Mouse (Mus musculus) small intestine, adult 2 months (tissue): Measurements from ENCODE around the gene Cpd. TPM values are rescaled to one million over a fixed set of nuclear protein-coding genes. Genes with fewer than 3 reads are reported as not detected.
A peak's percentile ranks its signal among the peaks of the same experiment; 100 is the strongest.

Experiments
- H3K27ac ChIP-seq: fragments of 200-500 bp; 2 replicates; pipeline ENCODE4 v1.5.1; 2012; ENCODE audit warnings: low read depth, low read length, control low read depth, inconsistent platforms; ENCODE audit not compliant: insufficient read depth
- H3K27me3 ChIP-seq: fragments of 200-500 bp; 2 replicates; pipeline ENCODE4 v1.6.1; 2012; ENCODE audit warnings: mild to moderate bottlenecking, moderate library complexity, low read length, inconsistent platforms; ENCODE audit not compliant: control insufficient read depth, insufficient read depth
- H3K36me3 ChIP-seq: fragments of 200-500 bp; 2 replicates; pipeline ENCODE4 v1.6.1; 2012; ENCODE audit warnings: mild to moderate bottlenecking, low read length, control low read depth, inconsistent platforms; ENCODE audit not compliant: control insufficient read depth, insufficient read depth
- H3K4me1 ChIP-seq: fragments of 200-500 bp; 2 replicates; pipeline ENCODE4 v1.6.1; 2012; ENCODE audit warnings: low read length, inconsistent platforms, mixed read lengths; ENCODE audit not compliant: control insufficient read depth, insufficient read depth, insufficient read length
- H3K4me3 ChIP-seq: fragments of 200-500 bp; 2 replicates; pipeline ENCODE4 v1.5.1; 2012; ENCODE audit warnings: low read depth, mild to moderate bottlenecking, control low read depth, inconsistent platforms, low read length, moderate library complexity
- CTCF ChIP-seq: fragments of 200-500 bp; IDR thresholded peaks from 2 replicates; pipeline ENCODE4 v1.5.1; 2012; ENCODE audit warnings: low read depth, mild to moderate bottlenecking, control low read depth, inconsistent platforms, low read length, moderate library complexity, mixed read lengths; ENCODE audit not compliant: insufficient replicate concordance, insufficient read length; ENCODE audit errors: extremely low read depth
- POLR2A ChIP-seq: fragments of 200-500 bp; IDR thresholded peaks from 2 replicates; pipeline ENCODE4 v1.6.1; 2012; ENCODE audit warnings: low read depth, mild to moderate bottlenecking, control low read depth, inconsistent platforms, low read length, moderate library complexity
- WGBS: fragments of 180-500 bp; shearing (Covaris S2); methylation state at CpG from one replicate; pipeline ENCODE4 v1.1.7; 2018; 5-methylcytosine and 5-hydroxymethylcytosine counted together
- polyA plus RNA-seq: library from polyadenylated mRNA; depleted of rRNA; stranded (reverse); fragments of >200 nt; gene quantifications from 2 replicates; pipeline ENCODE4 v1.2.3, GENCODE M21; 2012

The Cpd gene
- polyA plus RNA-seq, 1 experiment = 16.3 TPM

DNA sequence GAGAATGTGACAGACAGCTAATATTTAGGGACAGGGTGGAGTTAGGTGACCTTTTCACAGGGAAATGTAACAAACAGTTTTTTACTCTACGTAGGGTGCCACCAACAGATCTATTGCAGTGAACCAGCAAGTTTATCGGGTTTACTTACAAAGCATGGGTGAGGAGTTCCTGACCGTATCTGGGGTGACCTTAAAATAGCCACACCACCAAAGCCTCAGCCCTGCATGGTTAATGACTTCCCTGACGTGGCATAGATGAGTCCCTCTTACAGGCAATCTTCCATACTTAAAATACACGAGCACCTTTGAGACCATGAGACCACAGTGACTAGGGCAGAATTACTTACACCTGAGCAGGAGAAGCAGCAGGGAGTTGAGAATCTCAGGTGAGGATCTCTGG, 12.0 kb upstream of the Cpd start:
- Histone ChIP-seq H3K27me3 (no peaks in the 10 kb centered on the region), H3K4me1 (peaks cover 15% of the 10 kb centered on the region; the same call in 1 of the 2 replicates), H3K27ac (no peak overlapping the region), H3K4me3 (no peak overlapping the region), H3K36me3 (no peaks in the 10 kb centered on the region)
- TF ChIP-seq CTCF = no peak
- TF ChIP-seq POLR2A = no peak
- WGBS = 65% methylated on average over 5 of the region's 5 CpGs

- WGBS = 36% methylated on average over 7 of the region's 7 CpGs
- Histone ChIP-seq H3K4me3 (no peak overlapping the region), H3K27me3 (no peaks in the 10 kb centered on the region), H3K4me1 (peaks cover 15% of the 10 kb centered on the region; the same call in 1 of the 2 replicates), H3K36me3 (no peaks in the 10 kb centered on the region), H3K27ac (peak overlapping the region; percentile 89)
- TF ChIP-seq POLR2A (no peak), CTCF (no peak)
Observed at GRCm38 (mm10) chr11:76857111-76857510, 10.3 kb upstream of the Cpd start.

DNA sequence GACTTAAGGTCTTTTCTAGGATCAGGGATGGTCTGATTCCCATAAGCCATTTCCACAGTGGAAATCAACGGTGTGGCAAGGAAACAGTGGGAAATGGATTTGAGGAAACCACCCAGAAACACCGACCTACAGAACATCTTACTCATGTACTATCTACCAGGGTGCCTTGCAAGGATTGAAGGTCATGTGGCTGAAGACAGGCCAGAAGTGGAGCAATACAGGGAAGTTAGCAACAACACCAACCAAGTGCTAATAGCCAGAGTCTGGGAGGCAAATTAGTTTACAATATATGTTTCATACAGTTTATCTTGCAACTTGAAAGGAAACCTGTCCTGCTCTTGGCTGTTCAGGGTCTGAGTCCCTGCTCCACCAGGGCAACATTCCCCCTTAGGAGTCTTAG, 9.8 kb upstream of the Cpd start:
- H3K27ac ChIP-seq = peak overlapping the region; percentile 89
- H3K4me1 ChIP-seq = peaks cover 15% of the 10 kb centered on the region; the same call in 1 of the 2 replicates
- 32% methylated on average over 2 of the region's 2 CpGs for whole genome bisulfite sequencing
- H3K36me3 ChIP-seq = no peaks in the 10 kb centered on the region
- no peak overlapping the region for H3K4me3 ChIP-seq
- TF ChIP-seq CTCF = no peak
- TF ChIP-seq POLR2A = no peak
- no peaks in the 10 kb centered on the region for H3K27me3 ChIP-seq

DNA sequence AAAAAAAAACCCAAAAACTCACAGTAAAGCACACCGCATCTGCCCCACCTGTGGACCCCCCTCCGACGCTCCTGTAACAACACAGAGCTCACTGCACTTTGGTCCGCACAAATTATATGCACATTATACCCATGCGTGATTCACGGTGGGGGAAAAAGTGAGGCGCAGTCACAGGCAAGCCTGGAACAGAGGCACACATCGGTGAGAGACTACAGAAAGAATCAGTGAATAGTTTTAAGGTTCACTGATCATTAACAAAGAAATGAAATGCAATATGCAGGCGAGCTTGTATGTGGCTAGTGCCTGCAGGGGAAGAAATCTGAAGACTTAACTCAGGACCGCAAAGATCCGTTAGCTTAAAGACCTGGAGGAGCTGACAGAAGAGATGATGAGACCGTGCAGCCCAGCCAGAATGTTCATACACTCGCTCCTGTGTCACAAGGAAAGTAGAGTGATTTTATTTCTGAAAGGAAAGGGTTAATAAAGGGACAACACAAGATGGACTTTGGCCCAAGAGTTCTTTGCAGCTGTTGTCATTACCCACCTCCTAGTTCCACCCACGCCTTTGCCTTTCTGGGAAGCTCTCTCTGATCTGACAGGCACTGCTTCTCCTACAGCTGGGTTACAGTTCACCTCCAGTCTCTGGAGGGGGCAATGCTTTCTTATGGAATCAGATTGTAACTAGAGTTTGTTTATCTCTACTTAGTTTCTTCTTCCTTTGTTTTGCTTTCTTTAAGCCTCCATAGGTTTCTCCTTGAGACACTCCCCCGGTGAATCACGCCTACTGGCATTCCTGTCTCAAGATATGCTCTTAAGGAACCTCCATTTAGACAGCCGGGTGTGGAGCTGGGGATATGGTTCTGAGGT, 7.9 kb upstream of the Cpd start:
- H3K27me3 ChIP-seq = no peaks in the 10 kb centered on the region
- H3K4me1 ChIP-seq = peaks cover 15% of the 10 kb centered on the region; the same call in 1 of the 2 replicates
- TF ChIP-seq POLR2A = no peak
- TF ChIP-seq CTCF = no peak
- peak overlapping the region; percentile 87 for H3K27ac ChIP-seq
- WGBS = 28% methylated on average over 17 of the region's 17 CpGs
- H3K36me3 ChIP-seq = no peaks in the 10 kb centered on the region
- peak overlapping the region; percentile 47 for H3K4me3 ChIP-seq

DNA sequence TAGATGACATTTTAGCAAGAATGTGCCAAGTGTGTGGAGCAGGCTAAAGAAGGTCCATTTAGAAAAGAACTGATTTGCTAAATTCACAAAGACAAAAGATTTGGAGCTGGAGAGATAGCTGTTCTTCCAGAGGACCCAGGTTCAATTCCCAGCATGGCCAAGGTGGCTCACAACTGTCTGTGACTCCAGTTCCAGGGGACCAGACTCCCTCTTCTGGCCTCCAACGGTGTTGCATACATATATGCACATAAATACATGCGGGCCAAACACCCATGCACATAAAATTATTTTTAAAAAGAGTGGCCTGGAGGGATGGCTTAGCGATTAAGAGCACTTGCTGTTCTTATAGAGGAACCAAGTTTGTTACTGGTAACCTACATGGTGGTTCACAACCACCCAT, 4.7 kb upstream of the Cpd start:
- no peaks in the 10 kb centered on the region for H3K27me3 ChIP-seq
- WGBS = 77% methylated on average over 3 of the region's 3 CpGs
- H3K27ac ChIP-seq = no peak overlapping the region
- TF ChIP-seq CTCF = peak; percentile 29; the same call in 1 of the 2 replicates
- no peak for TF ChIP-seq POLR2A
- H3K4me3 ChIP-seq = no peak overlapping the region
- H3K36me3 ChIP-seq = no peaks in the 10 kb centered on the region
- H3K4me1 ChIP-seq = peaks cover 8% of the 10 kb centered on the region; the same call in 1 of the 2 replicates

DNA sequence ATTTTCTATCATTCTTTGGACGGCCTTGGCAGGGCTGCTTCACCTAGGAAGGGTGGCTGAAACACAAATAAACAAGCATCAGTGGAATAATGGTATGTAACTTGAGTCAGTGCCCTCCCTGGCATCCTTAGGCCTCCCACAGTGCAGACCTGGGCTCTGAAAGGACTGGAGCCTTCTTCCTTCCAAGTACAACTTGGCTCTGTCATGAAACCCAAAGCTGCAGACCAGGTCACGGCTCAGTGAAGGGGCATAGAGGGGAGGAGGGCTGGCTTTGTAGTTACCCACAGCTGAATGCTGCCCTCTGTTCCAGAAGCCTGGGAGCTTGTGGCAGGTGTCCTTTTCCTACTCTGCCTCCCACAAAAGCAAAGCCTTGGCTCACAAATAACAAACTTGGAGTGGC, 2.8 kb upstream of the Cpd start:
- Histone ChIP-seq H3K4me1 (peaks cover 3% of the 10 kb centered on the region; the same call in 1 of the 2 replicates), H3K36me3 (no peaks in the 10 kb centered on the region), H3K27ac (no peak overlapping the region), H3K27me3 (no peaks in the 10 kb centered on the region), H3K4me3 (no peak overlapping the region)
- TF ChIP-seq POLR2A (no peak), CTCF (no peak)
- WGBS = 69% methylated on average over 2 of the region's 2 CpGs

DNA sequence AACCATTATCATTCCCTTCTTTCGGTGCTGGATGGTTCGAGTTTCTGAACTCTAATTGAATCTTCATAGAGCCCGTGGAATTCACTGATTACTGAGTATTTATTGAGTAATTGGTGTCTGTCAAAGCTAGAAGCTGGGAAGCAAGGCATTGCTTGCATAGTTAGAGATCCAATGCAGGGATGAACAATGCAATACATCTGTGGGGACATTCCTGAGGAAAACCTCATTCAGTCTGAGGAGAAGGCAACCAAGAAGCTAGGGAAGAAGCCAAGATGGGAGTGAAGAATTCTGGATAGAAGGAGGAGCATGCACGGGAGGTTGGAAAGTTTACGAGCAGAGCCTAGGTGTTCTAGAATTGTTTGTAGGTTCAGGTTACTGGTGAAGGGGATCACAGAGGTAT, 1.3 kb upstream of the Cpd start:
- no peak overlapping the region for H3K4me3 ChIP-seq
- TF ChIP-seq POLR2A (no peak), CTCF (no peak)
- 82% methylated on average over 5 of the region's 5 CpGs for WGBS

More for the DNA sequence above, 1.3 kb upstream of the Cpd start:
- Histone ChIP-seq H3K27ac (no peak overlapping the region), H3K4me1 (peaks cover 5% of the 10 kb centered on the region; the same call in 1 of the 2 replicates), H3K27me3 (no peaks in the 10 kb centered on the region), H3K36me3 (0 out of 2 replicates have a peak, but pooled peaks cover 2% of the 10 kb centered on the region)
